ENCODE assay signal across 48 mouse cellular contexts in genomic region chr7:46751490-46751889, GRCm38 (mm10). TPM values are rescaled to one million over a fixed set of nuclear protein-coding genes. Genes with fewer than 3 reads are reported as not detected.
"Had no signal": no experiment of that assay in that cellular context is flagged by ENCODE, and none has a peak within 500 bp of the region (broad histone marks: within the 10 kb centered on the region; RNA-seq: fewer than 3 reads in every experiment).

Saa2 (plus strand) TSS chr7:46751790.

- H3K9me3 ChIP-seq: heart, embryonic 10.5 days; heart, embryonic 12.5 days; heart, embryonic 13.5 days; heart, embryonic 15.5 days; hindbrain, embryonic 10.5 days; hindbrain, embryonic 12.5 days; hindbrain, embryonic 13.5 days; hindbrain, embryonic 15.5 days; intestine, embryonic 15.5 days; kidney, embryonic 15.5 days had no signal

- ATAC-seq: hindbrain, embryonic 16.5 days; hindbrain, postnatal 0 days; inflammation-experienced regulatory T-cells, adult 6 months; intestine, embryonic 15.5 days; intestine, postnatal 0 days had no signal

- H3K27me3 ChIP-seq: heart, embryonic 13.5 days; heart, embryonic 15.5 days; hindbrain, embryonic 12.5 days; hindbrain, embryonic 13.5 days; hindbrain, embryonic 15.5 days; intestine, embryonic 15.5 days; kidney, embryonic 15.5 days had no signal

- H3K4me3 ChIP-seq: heart, adult 2 months; heart, embryonic 10.5 days; heart, embryonic 12.5 days; heart, embryonic 13.5 days; heart, embryonic 15.5 days; hindbrain, embryonic 10.5 days; hindbrain, embryonic 12.5 days; hindbrain, embryonic 13.5 days; hindbrain, embryonic 15.5 days; intestine, embryonic 15.5 days; kidney, embryonic 15.5 days; layer of hippocampus, adult 2 months had no signal

- H3K4me1 ChIP-seq: heart, embryonic 10.5 days; heart, embryonic 15.5 days; hindbrain, embryonic 10.5 days; hindbrain, embryonic 12.5 days; hindbrain, embryonic 13.5 days; hindbrain, embryonic 15.5 days; intestine, embryonic 15.5 days had no signal

- H3K27ac ChIP-seq: heart, adult 2 months; heart, embryonic 10.5 days; heart, embryonic 13.5 days; heart, embryonic 15.5 days; hindbrain, embryonic 10.5 days; hindbrain, embryonic 12.5 days; hindbrain, embryonic 13.5 days; hindbrain, embryonic 14.5 days; hindbrain, embryonic 15.5 days; hindbrain, postnatal 0 days; intestine, embryonic 15.5 days; kidney, embryonic 15.5 days; kidney, postnatal 0 days; layer of hippocampus, adult 2 months had no signal

- H3K36me3 ChIP-seq: heart, embryonic 10.5 days; heart, embryonic 12.5 days; heart, embryonic 13.5 days; heart, embryonic 15.5 days; hindbrain, embryonic 10.5 days; hindbrain, embryonic 12.5 days; hindbrain, embryonic 13.5 days; hindbrain, embryonic 15.5 days; intestine, embryonic 15.5 days; kidney, embryonic 15.5 days had no signal

- H3K9ac ChIP-seq: heart, embryonic 12.5 days; heart, embryonic 13.5 days; heart, embryonic 15.5 days; hindbrain, embryonic 12.5 days; hindbrain, embryonic 13.5 days; hindbrain, embryonic 14.5 days; hindbrain, embryonic 15.5 days; intestine, embryonic 15.5 days; kidney, embryonic 15.5 days had no signal

- H3K4me2 ChIP-seq: heart, embryonic 11.5 days; heart, embryonic 12.5 days; heart, embryonic 13.5 days; heart, embryonic 15.5 days; hindbrain, embryonic 12.5 days; hindbrain, embryonic 13.5 days; hindbrain, embryonic 14.5 days; hindbrain, embryonic 15.5 days; intestine, embryonic 15.5 days; kidney, embryonic 15.5 days had no signal

- DNase-seq: heart, adult 2 months; heart, postnatal 10 days; heart, postnatal 14 days; heart, postnatal 36 days; heart, postnatal 4 days; kidney, adult 11 months; kidney, adult 18-20 months; kidney, adult 2 months; kidney, adult 9 months; kidney, postnatal 10 days; kidney, postnatal 14 days; kidney, postnatal 25 days; kidney, postnatal 36 days; kidney, postnatal 4 days; layer of hippocampus, adult 9-11 months; layer of hippocampus, postnatal 36 days had no signal

RNA-seq across cellular contexts. Expression of gene Saa2, which starts in this region (rescaled TPM):
- total RNA-seq: heart, adult 2 months; heart, adult 8-10 months; heart, postnatal 10 days; heart, postnatal 14 days; heart, postnatal 25 days; heart, postnatal 36 days; heart, postnatal 4 days; hematopoietic stem cell, adult 5-6 weeks; layer of hippocampus, adult 18-20 months; layer of hippocampus, adult 2 months; layer of hippocampus, adult 8-10 months; layer of hippocampus, postnatal 10 days; layer of hippocampus, postnatal 14 days; layer of hippocampus, postnatal 25 days; layer of hippocampus, postnatal 36 days; left cerebral cortex, adult 18-20 months had no signal
- polyA plus RNA-seq: heart, adult 2 months; heart, embryonic 12.5 days; heart, embryonic 13.5 days; heart, embryonic 14.5 days; heart, embryonic 15.5 days; heart, embryonic 16.5 days; heart, postnatal 0 days; hindbrain, embryonic 12.5 days; hindbrain, embryonic 13.5 days; hindbrain, embryonic 14.5 days; inflammation-experienced regulatory T-cells, adult 6 months; intestine, embryonic 15.5 days; intestine, embryonic 16.5 days; intestine, postnatal 0 days; kidney, adult 2 months; kidney, embryonic 16.5 days had no signal
